Mouse (Mus musculus): Measurements from ENCODE around the gene Usp5.
A peak's percentile ranks its signal among the peaks of the same experiment; 100 is the strongest.

The Usp5 gene

DNA sequence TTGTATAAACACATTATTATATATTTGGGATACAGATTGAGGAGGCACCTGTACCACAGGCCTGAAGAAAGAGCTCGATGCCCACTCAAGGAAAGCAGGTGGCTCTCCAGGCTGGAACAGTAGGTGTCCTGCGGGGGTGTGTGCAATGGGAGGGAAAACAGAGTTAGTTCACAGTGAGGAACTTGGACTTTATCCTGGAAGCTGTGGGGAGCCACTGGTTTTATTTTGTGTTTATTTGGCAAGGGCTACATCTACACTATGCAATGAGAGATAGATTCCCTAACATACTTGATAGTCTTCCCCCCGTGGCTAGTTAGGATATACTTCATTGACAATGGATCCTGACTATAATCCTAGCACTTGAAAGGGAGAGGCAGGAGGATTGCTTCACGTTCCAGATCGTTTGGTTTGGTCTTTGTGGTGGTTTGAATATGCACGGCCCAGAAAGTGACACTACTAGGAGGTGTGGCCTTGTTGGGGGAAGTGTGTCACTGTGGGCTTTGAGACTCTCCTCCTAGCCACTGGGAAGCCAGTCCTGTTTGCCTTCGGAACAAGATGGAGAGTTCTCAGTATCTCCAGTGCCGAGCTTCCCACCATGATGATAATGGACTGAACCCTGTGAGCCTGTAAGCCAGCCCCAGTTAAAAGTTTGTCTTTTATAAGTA, 42.4 kb downstream of the Usp5 start:
- DNase-seq (ENCODE audit: low spot score) = no peak

DNA sequence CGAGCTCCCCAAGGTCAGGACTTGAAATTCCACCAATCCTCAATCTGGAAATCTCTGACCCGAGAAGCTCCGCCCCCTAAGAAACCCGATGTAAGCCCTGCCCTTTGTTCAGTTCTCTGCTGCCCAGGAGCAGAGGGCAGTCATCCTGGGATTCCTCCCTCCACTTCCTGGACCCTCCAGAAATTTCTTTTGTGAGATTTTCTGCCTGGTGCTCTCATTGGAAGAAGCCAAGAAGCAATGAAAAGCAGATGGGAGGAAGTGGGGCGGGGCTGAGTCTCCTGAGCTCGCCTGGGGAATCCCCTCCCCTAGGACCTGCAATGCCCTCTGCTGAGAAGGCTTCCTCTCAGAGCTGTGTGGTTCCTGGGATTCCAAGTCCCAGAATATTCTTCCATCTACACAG, 46.8 kb downstream of the Usp5 start:
- peak; percentile 67 for DNase-seq (ENCODE audit: low spot score)

DNA sequence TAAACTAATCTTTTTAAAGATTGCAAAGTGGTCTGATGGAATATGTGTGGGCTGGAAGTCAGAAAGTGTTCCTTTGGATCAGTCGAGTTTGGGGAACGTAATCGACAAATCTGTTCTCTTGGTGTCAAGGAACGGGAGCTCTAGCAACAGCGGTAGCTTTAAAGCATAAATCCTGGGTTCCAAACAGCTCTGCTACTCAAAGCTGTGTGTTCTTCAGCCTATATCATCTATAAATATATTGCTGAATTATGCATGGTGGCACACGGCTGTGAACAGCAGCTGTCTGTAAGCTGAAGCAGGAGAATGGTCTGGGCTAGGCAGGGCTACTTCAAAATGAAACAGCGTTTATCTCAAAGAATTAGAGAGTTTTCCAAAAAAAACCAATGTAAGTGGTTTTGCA, 48.4 kb downstream of the Usp5 start:
- no peak for DNase-seq (ENCODE audit: low spot score)

DNA sequence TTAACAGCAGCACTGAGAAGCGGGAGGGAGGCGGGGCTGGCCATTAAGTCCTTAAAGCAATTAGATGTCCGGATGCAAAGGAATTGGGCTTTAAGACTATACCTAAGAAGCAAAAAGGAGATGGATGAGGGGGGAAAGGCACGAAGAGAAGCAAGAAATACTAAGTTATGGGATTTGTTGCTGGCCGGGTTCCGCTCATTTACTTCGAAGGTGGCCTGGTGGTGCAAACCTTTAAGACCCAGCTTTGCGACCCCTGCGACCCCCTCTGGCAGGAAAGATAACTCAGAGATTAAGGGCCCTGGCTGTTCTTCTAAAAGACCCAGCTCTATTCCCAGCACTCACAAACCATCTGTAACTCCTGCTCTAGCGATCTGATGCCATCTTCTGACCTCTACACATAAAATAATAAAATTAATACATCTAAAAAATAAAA, 49.3 kb downstream of the Usp5 start:
- no peak for DNase-seq (ENCODE audit: low spot score)

DNA sequence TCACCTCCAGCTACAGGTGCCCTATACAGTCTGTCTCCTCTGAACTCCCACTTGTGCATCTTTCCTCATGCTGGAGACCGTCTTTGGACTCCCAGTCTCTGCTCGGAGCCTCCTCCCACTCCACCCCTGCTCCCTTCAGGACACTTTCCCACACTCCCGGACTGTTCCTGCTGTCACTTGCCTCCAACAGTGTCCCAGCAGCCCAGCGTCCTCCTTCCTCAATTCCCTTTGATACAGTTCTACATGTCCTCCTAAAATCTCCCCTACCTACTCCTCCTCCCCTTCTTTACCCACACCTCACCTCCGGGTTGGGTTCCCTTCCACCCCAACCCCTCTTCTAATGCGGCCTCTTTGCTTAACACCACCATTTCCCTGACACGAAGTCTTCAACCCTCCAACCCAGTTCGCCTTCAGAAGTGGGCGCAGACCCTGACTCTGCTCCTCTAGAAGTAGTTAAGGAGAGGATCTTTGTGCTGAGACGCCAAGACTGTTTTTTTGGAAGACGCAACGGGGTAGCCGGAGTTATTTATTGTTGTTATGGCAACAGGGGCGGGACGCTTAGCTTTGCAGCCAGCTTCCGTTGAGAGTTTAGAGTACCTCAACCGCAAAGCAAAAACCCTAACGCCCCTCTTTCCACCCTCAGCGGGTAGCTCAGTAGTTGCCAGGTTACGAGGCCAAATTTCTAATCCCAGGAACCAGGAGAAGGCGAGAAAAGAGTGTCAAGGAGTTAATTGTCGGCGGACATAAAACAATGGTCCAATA, 49.9 kb downstream of the Usp5 start, which contains the start of gene Lrrc23:
Gene Lrrc23 (minus strand): TSS at position 506 of the 762 bp plus-strand sequence.
- DNase-seq (ENCODE audit: low spot score) = no peak

DNA sequence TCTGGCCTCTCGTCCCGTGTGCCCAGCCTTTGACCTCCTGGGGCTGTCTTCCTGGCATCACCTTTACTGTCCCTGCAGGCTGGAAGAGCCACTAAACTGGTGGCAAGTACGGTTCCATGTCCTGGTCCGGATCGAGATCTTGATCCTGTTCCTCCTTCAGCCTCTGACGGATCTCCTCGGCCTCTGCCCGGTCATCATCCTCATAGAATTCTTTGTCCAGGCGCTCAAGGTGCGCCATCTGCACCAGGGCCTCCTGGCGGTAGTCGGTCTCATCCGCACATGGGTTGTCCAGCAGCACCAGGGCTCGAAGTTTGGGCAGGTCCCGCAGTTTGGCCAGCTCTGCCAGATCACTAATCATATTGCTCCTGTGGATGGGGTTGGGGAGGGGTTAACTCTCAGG, 58.8 kb downstream of the Usp5 start:
- DNase-seq (ENCODE audit: low spot score) = no peak

DNA sequence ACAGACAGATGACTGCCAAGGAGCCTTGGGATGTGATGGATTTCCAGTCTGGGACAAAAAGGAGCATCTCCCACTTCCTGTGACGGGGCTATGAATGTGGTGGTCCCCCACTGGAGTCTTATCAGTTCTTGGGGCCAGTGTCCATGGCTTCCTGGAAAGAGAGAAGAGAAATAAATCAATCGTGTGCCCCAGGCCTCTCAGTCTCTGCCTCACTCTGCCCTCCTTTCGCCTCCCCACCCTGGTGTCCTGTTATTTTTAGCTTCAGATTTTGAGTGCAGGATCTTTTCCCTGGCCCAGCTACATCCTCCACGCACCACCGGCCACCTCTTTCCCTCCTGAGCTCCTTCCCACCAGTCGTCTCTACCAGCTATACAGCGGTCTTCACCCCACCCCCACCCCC, 59.3 kb downstream of the Usp5 start:
- DNase-seq (ENCODE audit: low spot score) = no peak

DNA sequence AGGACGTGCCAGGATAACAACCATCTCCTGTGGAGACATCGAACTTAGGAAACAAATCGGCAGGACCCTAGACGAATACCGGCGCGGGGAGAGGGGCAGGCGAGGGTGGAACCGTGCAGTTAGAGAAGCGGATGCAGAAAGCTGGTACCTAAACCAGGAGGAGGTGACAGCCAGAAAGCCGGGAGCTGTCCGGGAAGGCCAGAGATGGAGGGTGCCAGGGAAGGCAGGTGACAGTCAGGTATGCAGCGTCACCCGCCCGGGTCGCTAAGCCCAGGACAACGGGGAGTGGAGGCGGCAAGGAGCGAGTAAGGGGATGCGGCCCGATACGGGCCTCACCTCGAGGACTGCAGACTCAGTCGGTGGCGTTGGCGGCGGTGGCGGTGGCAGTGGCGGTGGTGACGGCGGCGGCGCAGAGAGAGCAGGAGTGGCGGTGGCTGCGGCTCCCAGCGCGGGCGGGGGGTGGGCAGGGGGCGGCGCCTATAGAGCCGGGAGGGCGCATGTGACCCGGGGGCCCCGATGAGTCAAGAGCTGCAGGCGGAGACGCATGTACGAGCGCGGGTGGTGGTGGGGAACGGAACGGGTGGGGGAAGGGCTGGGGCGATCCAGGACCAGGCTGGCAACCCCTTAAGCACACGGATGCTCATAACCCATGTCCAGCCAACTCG, 60.1 kb downstream of the Usp5 start, which contains the start of gene Eno2:
Gene Eno2 (minus strand): TSS at position 573 of the 665 bp plus-strand sequence.
- DNase-seq (ENCODE audit: low spot score) = peak; percentile 73

DNA sequence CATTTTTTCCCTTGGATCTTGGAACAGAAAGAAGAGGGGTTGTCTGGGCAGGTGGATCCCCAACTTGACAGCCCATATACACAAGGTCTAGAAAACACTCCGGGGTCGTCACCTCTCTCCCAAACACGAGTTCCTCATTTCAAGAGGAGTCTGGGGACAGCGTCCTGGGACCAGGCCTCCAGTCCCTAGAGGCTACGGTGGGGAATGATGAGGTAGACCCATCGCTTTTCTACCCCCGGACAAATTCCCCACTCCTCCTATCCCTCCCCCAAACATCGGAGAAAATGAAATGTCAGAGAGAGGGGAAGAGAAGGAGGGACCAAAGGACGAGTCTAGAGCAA, 60.6 kb downstream of the Usp5 start:
- peak; percentile 18 for DNase-seq (ENCODE audit: low spot score)

DNA sequence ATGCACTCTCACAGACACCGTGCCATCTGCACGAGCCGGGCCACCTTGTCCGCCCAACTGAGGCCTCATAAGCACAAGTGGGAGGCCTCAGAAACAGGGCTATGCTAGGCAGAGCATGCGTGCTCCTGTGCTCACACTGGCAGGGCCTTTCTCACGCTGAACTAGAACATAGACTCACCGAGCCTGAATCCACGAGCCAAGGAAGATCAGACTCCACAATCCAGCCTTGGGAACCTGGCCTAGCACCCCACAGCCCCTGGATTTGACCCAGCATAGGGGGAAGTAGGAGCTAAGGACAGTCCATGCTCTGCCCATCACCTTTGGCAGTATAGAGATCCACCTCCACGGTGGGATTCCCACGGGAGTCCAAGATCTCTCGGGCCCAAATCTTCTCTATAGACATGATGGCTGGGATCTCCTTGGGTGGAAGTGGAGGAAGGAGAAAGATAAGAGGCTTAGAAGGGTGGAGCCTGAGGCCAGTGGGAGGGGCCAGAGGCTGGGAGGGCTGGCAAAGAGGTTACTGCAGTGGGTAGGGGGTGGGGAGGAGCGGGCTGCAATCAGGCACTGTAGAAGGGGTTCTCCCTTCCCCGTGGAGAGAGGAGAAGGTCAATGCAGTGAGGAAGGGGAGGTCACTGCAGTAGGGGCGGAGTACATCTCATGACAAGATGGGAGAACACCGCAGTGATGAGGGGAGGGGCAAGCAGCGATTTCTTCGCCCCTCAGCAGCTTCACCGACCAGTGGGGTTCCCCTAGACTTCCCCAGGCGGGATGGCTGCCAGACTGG, 61.2 kb downstream of the Usp5 start:
- DNase-seq (ENCODE audit: low spot score) = peak; percentile 12

DNA sequence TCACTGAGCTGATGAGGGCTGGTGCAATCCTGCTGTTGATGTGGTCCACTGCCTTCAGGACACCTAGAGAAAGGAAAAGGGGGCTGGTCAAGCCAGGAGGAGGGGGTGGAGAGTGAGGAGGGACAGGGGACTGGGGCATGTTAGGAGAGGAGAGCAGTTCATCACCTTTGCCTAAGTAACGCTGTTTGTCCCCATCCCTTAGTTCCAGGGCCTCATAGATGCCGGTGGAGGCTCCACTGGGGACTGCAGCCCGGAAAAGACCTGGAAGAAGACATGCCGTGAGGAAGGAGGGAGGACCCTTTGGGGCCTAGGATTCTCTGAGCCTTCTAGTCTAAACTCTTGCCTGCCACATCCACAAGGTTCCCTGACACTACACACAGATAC, 61.8 kb downstream of the Usp5 start:
- DNase-seq (ENCODE audit: low spot score) = no peak

DNA sequence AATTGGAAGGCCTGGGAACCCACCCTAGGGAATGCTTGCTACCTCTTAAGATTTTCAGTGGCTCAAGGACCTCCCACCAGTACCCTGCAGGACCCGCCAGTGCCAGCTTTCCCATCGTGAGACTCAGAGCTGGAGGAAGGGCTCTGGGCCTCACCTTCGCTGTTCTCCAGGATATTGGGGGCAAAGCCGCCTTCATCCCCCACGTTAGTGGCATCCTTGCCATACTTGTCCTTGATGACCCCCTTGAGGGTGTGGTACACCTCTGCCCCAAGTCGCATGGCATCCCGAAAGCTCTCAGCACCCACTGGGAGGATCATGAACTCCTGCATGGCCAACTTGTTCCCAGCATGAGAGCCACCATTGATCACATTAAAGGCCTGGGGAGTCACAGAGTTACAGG, 63.3 kb downstream of the Usp5 start:
- DNase-seq (ENCODE audit: low spot score) = no peak
